Mouse (Mus musculus): Measurements from ENCODE around the gene Taf11. TPM values are rescaled to one million over a fixed set of nuclear protein-coding genes. Genes with fewer than 3 reads are reported as not detected.

The Taf11 gene
- polyA plus RNA-seq (2012; rRNA removed): 42.6 and 47.0 TPM in 2 replicates

DNA sequence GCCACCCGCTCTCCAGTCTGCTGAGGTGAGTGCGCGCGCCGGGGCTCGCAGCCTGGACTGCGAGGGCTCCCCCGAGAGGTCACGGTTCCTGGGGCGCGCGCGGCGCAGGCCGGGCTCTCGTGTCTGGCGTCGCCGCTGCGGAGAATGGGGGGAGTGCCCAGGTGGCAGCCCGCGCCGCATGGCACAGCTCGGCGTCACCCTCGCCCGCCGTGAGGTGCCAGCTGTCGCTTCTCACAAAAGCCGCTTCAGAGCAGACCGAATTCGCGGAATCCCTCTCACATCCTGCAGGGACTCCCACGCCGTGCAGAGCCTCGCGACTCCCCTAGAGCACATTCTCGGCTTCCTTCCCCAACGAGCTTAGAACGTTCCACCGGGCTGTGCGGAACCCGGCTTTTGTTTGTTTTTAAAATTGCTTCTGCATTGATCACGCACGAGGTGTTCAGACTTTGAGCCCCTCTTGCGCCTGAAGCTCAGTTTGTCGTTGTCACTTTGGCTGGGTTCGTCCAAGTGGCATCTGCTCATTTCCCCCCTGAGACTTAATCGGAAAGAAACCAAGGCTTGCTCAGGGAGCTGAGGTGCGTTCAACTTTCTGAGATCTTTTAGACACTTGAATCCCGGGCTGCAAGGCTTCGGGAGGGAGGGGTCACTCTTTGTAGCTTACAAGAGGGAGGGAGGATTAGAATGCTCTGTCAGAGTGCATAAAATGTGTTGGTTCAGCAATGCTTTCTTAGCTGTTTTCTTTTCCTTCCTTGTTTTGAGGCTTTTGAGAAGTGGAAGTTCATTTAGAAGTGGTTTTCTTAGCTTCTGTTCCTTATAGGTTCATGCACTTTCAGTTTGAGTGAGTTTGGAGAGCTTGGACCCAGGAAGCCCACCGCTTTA, at the start of gene Taf11:
Gene Taf11, minus strand, starts transcription at position 223 of the 879 bp plus-strand sequence.

DNA sequence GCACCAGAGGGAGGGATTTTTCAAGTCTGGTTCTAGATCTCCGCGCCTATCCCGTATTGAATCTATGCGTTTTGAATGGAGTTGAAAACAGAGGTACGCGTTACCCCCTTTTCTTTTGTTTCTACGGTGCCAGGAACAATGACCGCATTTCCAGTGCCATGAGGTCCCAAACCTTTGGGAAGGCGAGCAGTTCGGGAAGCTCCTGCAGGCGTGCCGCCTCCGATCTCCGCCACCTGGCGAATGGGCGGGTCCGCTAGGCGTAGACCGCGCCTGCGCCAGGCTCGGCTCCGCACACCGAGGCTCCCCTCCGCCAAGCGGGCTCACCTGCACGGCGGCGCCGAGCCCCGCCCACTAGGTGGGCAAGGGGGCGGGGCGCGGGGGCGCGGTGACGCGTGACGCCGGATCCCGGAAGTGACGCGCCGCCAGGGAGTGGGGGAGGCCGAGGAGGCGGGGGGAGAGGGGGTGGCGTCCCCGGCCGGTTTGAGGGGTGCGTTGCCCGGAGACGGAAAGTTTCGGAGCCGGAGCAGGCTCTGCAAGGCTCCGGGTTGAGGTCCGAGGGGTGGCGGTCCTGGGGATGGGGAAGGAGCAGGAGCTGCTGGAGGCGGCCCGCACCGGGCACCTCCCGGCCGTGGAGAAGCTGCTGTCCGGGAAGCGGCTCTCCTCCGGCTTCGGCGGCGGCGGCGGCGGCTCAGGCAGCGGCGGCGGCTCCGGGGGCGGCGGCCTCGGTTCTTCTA, 589 bp downstream of the Taf11 start, which contains the start of gene Anks1:
Gene Anks1, plus strand, starts transcription at position 419 of the 734 bp plus-strand sequence.

DNA sequence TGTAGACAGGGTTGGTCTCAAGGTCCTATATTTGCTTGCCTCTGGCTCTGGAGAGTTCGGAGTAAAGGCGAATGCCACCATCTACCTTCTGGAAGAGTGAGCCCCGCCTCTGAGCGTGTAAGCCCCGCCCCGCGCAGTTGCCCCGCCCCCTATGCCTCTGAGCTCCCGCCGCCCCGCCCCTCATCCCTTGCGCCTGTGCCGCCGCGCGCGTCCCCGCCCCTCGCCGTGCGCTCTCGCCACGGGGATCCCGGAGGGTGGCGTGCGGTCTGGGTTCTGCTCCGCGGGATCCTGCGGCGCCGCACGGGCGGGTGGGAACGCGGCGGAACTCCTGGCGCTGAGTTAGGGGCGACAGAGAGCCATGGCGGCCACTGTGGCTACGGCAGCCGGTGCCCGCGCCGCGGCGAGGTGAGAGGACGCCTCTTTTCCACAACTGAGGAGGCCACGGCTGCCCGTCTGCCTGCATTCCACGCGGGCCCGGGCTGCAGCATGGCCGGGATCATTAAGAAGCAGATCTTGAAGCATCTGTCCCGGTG, 53.3 kb downstream of the Taf11 start, which contains the start of gene Uhrf1bp1:
Gene Uhrf1bp1, plus strand, starts transcription at position 177 of the 533 bp plus-strand sequence.

Other genes with a start within 250 kb of the Taf11 start
- gene Spdef, start 180.9 kb downstream of the Taf11 start, polyA plus RNA-seq (2012; rRNA removed): 2.0 and 2.1 TPM in 2 replicates
- gene D17Wsu92e, start 89.2 kb downstream of the Taf11 start, polyA plus RNA-seq (2012; rRNA removed): 52.0 and 53.4 TPM in 2 replicates
- 145 and 156 TPM in 2 replicates for gene Snrpc, start 71.7 kb downstream of the Taf11 start, polyA plus RNA-seq (2012; rRNA removed)
- gene Uhrf1bp1, start 53.4 kb downstream of the Taf11 start, polyA plus RNA-seq (2012; rRNA removed): 12.8 and 13.1 TPM in 2 replicates
- gene Anks1, start 538 bp downstream of the Taf11 start, polyA plus RNA-seq (2012; rRNA removed): 41.8 and 42.5 TPM in 2 replicates
- gene Tcp11, start 170.8 kb upstream of the Taf11 start, polyA plus RNA-seq (2012; rRNA removed): 2.7 and 3.3 TPM in 2 replicates
- gene Scube3, start 232.3 kb upstream of the Taf11 start, polyA plus RNA-seq (2012; rRNA removed): 14.5 and 16.3 TPM in 2 replicates

Measured in central nervous system, embryonic 18 days (tissue).